Mouse (Mus musculus): ENCODE measurements around the gene Tpbgl.
A peak's percentile ranks its signal among the peaks of the same experiment; 100 is the strongest.

Gene Tpbgl

DNA sequence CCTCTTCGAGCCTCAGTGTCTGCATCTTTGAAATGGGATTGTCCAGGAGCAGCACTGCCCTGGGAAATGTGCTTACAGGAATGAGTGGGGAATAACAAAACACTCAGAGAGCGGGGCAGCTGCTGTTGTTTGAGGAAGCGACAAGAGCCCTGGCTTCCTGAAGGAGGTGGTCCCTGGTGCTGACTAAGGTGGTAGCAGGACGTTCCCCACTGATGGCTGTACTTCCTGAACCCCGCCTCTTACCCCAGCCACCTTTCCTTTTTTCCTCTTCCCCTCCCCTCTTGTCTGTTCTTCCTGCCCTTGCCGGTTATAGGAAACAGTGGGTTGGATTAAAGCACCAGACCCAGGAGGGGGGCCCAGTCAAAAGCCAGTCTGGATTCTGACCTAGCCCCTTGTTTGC lies 46.7 kb downstream of the Tpbgl start:
- DNase-seq (ENCODE audit: low spot score in 2 of 2) = no peak

DNA sequence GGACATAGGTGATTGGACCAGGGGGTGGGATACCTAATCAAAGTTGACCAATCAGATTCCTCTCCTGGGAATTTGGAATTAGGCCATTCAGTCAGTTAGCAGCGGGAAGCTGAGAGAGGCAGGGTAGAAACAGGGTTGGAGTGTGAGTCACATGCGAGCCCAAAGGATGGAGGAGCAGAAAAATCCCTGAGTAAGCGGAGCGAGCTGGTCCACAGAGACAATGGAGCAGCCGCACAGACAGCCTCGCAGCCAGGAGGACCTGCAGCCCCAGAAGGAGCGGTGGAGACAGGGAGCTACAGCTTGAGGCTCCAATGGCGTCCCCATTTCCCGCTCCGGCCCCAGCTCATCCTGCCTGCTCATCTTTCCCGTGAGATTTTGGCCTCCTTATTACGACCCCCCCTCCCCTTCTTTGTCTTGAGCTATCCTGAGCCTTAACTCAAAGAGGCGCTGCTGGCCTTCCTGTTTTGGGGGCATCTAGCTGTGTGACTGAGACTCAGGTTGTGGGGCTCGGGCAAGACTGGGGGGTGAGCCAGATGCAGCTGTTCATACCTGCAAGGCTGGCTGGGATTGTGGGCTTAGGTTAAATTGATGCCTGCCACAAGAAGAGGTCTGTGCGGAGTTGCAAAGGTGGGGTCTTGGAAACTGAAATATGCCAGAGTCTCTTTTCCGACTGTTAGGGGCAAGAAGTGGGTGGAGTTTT lies 47.3 kb downstream of the Tpbgl start:
- peak in 1 of 2 experiments; percentile 30 for DNase-seq (ENCODE audit: low spot score in 2 of 2)

GRCm38 (mm10) chr7:99578246-99578645 lies 48.7 kb downstream of the Tpbgl start:
- no peak for DNase-seq (ENCODE audit: low spot score in 2 of 2)
